8 mouse cellular contexts compared by ENCODE assay signal in genomic region chr9:59484760-59485159, GRCm38 (mm10). TPM values are rescaled to one million over a fixed set of nuclear protein-coding genes. Genes with fewer than 3 reads are reported as not detected.
DNase-seq lines count a peak whose midpoint lies in the region; ATAC-seq and TF ChIP-seq lines count a peak whose summit lies in the region.

No protein-coding gene starts in this region.

- TF ChIP-seq CTCF in forebrain, postnatal 0 days (IDR thresholded peaks at IDR 0.05; ENCODE audit: low read depth): no peak

- H3K4me3 ChIP-seq in heart, embryonic 16.5 days (ENCODE audit: low read length): peak overlapping the region; percentile 99
- peak overlapping the region; percentile 92 for H3K4me3 ChIP-seq in forebrain, postnatal 0 days (ENCODE audit: low read depth, low read length)
- H3K4me3 ChIP-seq in midbrain, embryonic 11.5 days (ENCODE audit: low read depth, low read length): peak overlapping the region; percentile 99

- H3K36me3 ChIP-seq in heart, embryonic 16.5 days (ENCODE audit: control insufficient read depth, insufficient read depth): no peaks in the 10 kb centered on the region
- no peaks in the 10 kb centered on the region for H3K36me3 ChIP-seq in forebrain, postnatal 0 days (ENCODE audit: insufficient read depth)
- H3K36me3 ChIP-seq in midbrain, embryonic 11.5 days (ENCODE audit: control insufficient read depth, insufficient read depth, low read length): no peaks in the 10 kb centered on the region

- peaks cover 8% of the 10 kb centered on the region; the same call in 1 of the 2 replicates for H3K4me1 ChIP-seq in heart, embryonic 16.5 days (ENCODE audit: control insufficient read depth, insufficient read depth, low read length)
- peaks cover 6% of the 10 kb centered on the region for H3K4me1 ChIP-seq in forebrain, postnatal 0 days (ENCODE audit: insufficient read depth)
- H3K4me1 ChIP-seq in midbrain, embryonic 11.5 days (ENCODE audit: control insufficient read depth, insufficient read depth, low read length): peaks cover 7% of the 10 kb centered on the region

- H3K4me2 ChIP-seq in heart, embryonic 16.5 days (ENCODE audit: low read depth, low read length): peak overlapping the region; percentile 96
- H3K4me2 ChIP-seq in forebrain, postnatal 0 days (ENCODE audit: low read depth): peak overlapping the region; percentile 67
- peak overlapping the region; percentile 83 for H3K4me2 ChIP-seq in midbrain, embryonic 11.5 days

- no peaks in the 10 kb centered on the region for H3K27me3 ChIP-seq in heart, embryonic 16.5 days (ENCODE audit: control insufficient read depth, insufficient read depth, low read length)
- no peaks in the 10 kb centered on the region for H3K27me3 ChIP-seq in forebrain, postnatal 0 days (ENCODE audit: insufficient read depth, low read length)
- H3K27me3 ChIP-seq in midbrain, embryonic 11.5 days (ENCODE audit: control insufficient read depth, insufficient read depth, low read length): no peaks in the 10 kb centered on the region

- no peak for ATAC-seq in heart, embryonic 16.5 days (replicated peaks; ENCODE audit: extremely low read depth, insufficient read depth, low FRiP score)
- ATAC-seq in forebrain, postnatal 0 days: no peak
- no peak for ATAC-seq in midbrain, embryonic 11.5 days (ENCODE audit: low FRiP score)

- no peak for DNase-seq in heart, postnatal 14 days
- DNase-seq in NIH3T3 (ENCODE audit: low read depth): peak; percentile 9
- no peak for DNase-seq in forebrain, postnatal 0 days
- DNase-seq in midbrain, embryonic 11.5 days (ENCODE audit: low spot score, missing footprints): no peak
- DNase-seq in urinary bladder, postnatal 25 days (ENCODE audit: low spot score): no peak
- no peak for DNase-seq in gastrocnemius, postnatal 25 days
- DNase-seq in testis, postnatal 10 days (ENCODE audit: low spot score): no peak

- WGBS in heart, embryonic 16.5 days: 5% methylated on average over 7 of the region's 7 CpGs
- WGBS in forebrain, postnatal 0 days: 17% methylated on average over 7 of the region's 7 CpGs
- 16% methylated on average over 7 of the region's 7 CpGs for WGBS in midbrain, embryonic 11.5 days

- no peaks in the 10 kb centered on the region for H3K9me3 ChIP-seq in heart, embryonic 16.5 days (replicated peaks; ENCODE audit: control insufficient read depth, low read length)
- H3K9me3 ChIP-seq in forebrain, postnatal 0 days (ENCODE audit: low read length): no peaks in the 10 kb centered on the region
- no peaks in the 10 kb centered on the region for H3K9me3 ChIP-seq in midbrain, embryonic 11.5 days (ENCODE audit: control insufficient read depth, low read length)

- peak overlapping the region; percentile 99 for H3K27ac ChIP-seq in heart, embryonic 16.5 days (ENCODE audit: low read length)
- no peak overlapping the region for H3K27ac ChIP-seq in forebrain, postnatal 0 days (ENCODE audit: low read depth, low read length)
- H3K27ac ChIP-seq in midbrain, embryonic 11.5 days (ENCODE audit: low read depth, low read length): no peak overlapping the region

- H3K9ac ChIP-seq in heart, embryonic 16.5 days (ENCODE audit: low read length): peak overlapping the region; percentile 99
- H3K9ac ChIP-seq in forebrain, postnatal 0 days: peak overlapping the region; percentile 96
- peak overlapping the region; percentile 99 for H3K9ac ChIP-seq in midbrain, embryonic 11.5 days (ENCODE audit: low read length)

- intact Hi-C loops in heart, postnatal 14 days (cut with DNase I): loop anchor here (1.0 to 5.0 kb wide), 4 partner anchors 53 to 192 kb away; partner anchors contain the start of genes Adpgk, Bbs4, Hexa and Tmem202

RNA-seq across cellular contexts. Expression of gene Arih1, which starts 1.7 kb away (rescaled TPM):
- polyA plus RNA-seq in heart, embryonic 16.5 days (2015; fragmentation: Nextera tagmentation; extraction: Ambion mirVana): 13.6 and 16.9 TPM in 2 replicates
- 10 to 100 TPM; 84.7 to 91.1 TPM for total RNA-seq in heart, postnatal 14 days (2021)
- 62.0 and 70.8 TPM in 2 replicates for total RNA-seq in forebrain, postnatal 0 days (2014; rRNA removed)
- polyA plus RNA-seq in forebrain, postnatal 0 days (2015; fragmentation: Nextera tagmentation; extraction: Ambion mirVana): 5.1 and 7.6 TPM in 2 replicates
- 15.3 and 17.3 TPM in 2 replicates for polyA plus RNA-seq in midbrain, embryonic 11.5 days (2014; fragmentation: Nextera tagmentation; extraction: Ambion mirVana)
- total RNA-seq in gastrocnemius, postnatal 25 days (2021): 100 to 1,000 TPM in 1 of 2 experiments, 10 to 100 TPM in 1; 90.4 to 100 TPM

RNA-seq across cellular contexts. Expression of gene Hexa, which starts 54.6 kb away (rescaled TPM):
- polyA plus RNA-seq in heart, embryonic 16.5 days (2015; fragmentation: Nextera tagmentation; extraction: Ambion mirVana): 66.2 and 76.3 TPM in 2 replicates
- total RNA-seq in heart, postnatal 14 days (2021): 10 to 100 TPM; 33.2 to 33.9 TPM
- total RNA-seq in forebrain, postnatal 0 days (2014; rRNA removed): 48.1 and 50.7 TPM in 2 replicates
- 46.3 and 49.9 TPM in 2 replicates for polyA plus RNA-seq in forebrain, postnatal 0 days (2015; fragmentation: Nextera tagmentation; extraction: Ambion mirVana)
- 50.7 and 53.3 TPM in 2 replicates for polyA plus RNA-seq in midbrain, embryonic 11.5 days (2014; fragmentation: Nextera tagmentation; extraction: Ambion mirVana)
- total RNA-seq in gastrocnemius, postnatal 25 days (2021): 10 to 100 TPM; 21.6 to 29.0 TPM

RNA-seq across cellular contexts. Expression of gene Tmem202, which starts 54.9 kb away (rescaled TPM):
- 0.27 and 0.34 TPM in 2 replicates for polyA plus RNA-seq in heart, embryonic 16.5 days (2015; fragmentation: Nextera tagmentation; extraction: Ambion mirVana)
- under 1 TPM; 0.56 to 0.67 TPM for total RNA-seq in heart, postnatal 14 days (2021)
- total RNA-seq in forebrain, postnatal 0 days (2014; rRNA removed): 0.38 and 1.8 TPM in 2 replicates
- polyA plus RNA-seq in forebrain, postnatal 0 days (2015; fragmentation: Nextera tagmentation; extraction: Ambion mirVana): 1.2 TPM in 2 replicates
- polyA plus RNA-seq in midbrain, embryonic 11.5 days (2014; fragmentation: Nextera tagmentation; extraction: Ambion mirVana): 0.19 TPM in 1 of 2 replicates, not detected in the other
- under 1 TPM in 1 of 2 experiments, not detected in 1; 0.94 TPM for total RNA-seq in gastrocnemius, postnatal 25 days (2021)
